Mouse (Mus musculus) heart, postnatal 14 days (tissue): ENCODE data around the gene Mrpl11. TPM values are rescaled to one million over a fixed set of nuclear protein-coding genes. Genes with fewer than 3 reads are reported as not detected.
A peak's percentile ranks its signal among the peaks of the same experiment; 100 is the strongest.
"Not testable (repeated sequence)": the region's sequence is repeated elsewhere in the genome, so short reads cannot be mapped to it uniquely, and the experiment has no call there.

ENCODE experiments used
- DNase-seq, 2 experiments: peaks; one replicate each; pipeline ENCODE4 v3.0.0; 2021 to 2022
- intact Hi-C: fragments of 180-260 bp; cut with DNase I; formaldehyde crosslinking; loops from one replicate; pipeline ENCODE4 v1.15.1; 2025
- long read RNA-seq, 2 experiments: library from polyadenylated mRNA; stranded (forward); transcript quantifications; one replicate each; pipeline ENCODE4 v2.0.0; 2021
- total RNA-seq, 2 experiments: library from RNA; stranded (reverse); gene quantifications; 2 replicates each; pipeline ENCODE4 v1.2.3; 2021

Mrpl11 gene
- 10 to 100 TPM; 54.4 to 59.0 TPM for total RNA-seq
- long read RNA-seq, experiment 1, transcript Mrpl11-201 (5 exons, 3,045 nt): major isoform, 57 of 61 reads
- long read RNA-seq, experiment 1, partial matches to known transcripts: 0 of 61 reads
- long read RNA-seq, experiment 1, other reads (novel, unspliced or antisense): 2 of 61 reads
- long read RNA-seq, experiment 2, transcript Mrpl11-201 (5 exons, 3,045 nt): major isoform, 35 of 37 reads
- long read RNA-seq, experiment 2, partial matches to known transcripts: 1 of 37 reads
- long read RNA-seq, experiment 2, other reads (novel, unspliced or antisense): 0 of 37 reads

DNA sequence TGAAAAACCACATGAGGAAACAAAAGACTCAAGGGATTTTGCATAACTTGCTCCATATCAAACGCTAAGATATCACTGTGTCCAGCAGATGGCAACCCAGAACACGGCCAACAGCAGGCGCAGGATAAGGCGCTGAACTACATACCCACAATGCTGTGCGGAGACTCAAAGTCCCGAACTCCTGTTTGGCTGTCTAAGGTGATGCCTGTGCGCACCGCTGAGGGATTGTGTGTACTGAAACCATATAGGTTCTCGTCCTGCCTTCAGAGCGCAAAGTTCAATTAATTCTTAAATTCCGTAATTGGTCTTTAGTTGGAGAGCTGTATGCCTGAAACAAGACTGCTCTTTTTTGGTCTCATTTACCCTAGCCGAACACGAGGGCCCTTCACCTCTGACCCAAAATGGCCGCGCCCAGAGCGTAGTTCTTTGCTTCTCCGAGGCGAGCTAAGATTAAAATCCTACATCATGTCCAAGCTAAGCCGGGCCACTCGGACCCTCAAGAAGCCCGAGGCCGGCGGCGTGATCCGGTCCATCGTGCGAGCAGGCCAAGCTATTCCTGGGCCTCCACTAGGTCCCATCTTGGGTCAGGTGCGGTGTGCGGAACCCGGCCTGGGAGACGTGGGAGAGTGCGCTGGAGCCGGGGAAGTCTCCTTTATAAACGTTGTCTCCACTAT is at the start of gene Mrpl11:
TSS of gene Mrpl11 (plus strand) at position 220 of the 674 bp plus-strand sequence.
- DNase-seq: peak; percentile 86 to 88
- intact Hi-C loops: loop anchor here (2.0 kb wide), 1 partner anchor 335 kb away; no protein-coding TSS in a partner anchor

DNA sequence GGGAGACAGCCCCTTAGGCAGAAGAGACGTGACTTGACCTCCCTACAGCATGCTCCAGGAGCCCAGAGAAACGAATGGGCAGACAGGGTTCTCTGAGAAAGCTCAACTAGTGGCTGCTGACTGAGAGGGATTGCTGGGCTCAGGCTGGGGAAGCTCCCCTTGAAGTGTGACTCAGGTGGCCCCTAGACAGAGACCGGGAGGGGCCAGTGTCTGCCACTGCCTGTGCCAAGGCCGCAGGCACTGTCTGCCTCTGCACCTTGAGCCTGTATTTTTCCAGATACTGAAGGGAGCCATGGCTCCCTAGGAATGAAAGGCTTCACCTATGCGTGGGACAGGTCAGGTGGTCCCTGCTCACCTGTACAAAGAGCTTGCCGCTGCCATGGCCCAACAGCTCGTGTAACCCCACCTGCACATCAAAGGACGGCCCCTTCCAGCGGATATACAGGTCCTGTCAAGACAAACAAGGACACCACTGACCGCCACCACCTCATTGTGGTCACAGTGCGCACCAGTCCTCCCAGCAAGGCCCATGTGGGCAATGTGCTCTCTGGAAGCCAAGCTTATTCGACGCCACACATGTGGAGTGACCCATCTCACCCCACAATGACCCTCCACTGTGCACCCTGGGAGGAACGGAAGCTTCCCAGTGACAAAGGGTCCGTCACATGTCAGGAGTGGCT is 45.9 kb upstream of the Mrpl11 start:
- DNase-seq: no peak
- intact Hi-C loops: no loop called here

DNA sequence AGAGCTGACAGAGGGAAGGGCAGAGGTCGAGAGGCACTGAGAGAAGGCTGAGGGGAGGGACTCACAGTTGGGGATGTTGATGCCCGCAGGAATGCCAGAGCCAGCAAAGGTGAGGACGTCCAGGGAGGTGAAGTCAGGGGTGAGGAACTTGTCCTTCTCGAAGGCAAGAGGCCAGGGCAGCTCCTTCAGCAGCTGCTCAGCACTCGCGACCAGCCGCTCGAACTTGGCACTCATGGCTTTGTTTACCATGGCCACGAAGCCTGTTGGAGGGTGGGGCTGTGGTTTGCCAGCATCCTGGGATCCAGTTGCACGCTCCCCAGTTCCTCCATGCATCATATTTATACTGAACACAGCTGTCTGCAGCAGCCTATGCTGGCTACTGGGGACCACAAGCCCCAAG is 45.1 kb upstream of the Mrpl11 start:
- intact Hi-C loops: no loop called here
- DNase-seq: no peak

DNA sequence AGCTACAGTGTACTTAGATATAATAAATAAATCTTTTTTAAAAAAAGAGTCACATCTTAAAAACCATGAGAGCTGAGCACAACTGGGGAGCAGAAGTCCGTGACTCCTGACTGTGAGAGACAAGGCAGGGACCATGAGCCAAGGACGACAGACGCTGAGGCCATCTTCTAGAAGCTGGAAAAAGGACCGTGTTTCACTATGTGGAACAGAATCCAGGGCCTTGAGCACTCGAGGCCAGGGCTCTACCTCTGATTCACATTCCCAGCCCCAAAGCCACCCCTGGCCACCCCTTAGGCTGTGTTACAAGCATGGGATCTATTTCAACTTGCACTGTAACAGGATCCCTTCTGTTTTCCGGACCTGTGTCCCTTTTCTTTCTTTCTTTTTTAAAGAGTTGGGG is 42.3 kb upstream of the Mrpl11 start:
- intact Hi-C loops: no loop called here
- DNase-seq: no peak

DNA sequence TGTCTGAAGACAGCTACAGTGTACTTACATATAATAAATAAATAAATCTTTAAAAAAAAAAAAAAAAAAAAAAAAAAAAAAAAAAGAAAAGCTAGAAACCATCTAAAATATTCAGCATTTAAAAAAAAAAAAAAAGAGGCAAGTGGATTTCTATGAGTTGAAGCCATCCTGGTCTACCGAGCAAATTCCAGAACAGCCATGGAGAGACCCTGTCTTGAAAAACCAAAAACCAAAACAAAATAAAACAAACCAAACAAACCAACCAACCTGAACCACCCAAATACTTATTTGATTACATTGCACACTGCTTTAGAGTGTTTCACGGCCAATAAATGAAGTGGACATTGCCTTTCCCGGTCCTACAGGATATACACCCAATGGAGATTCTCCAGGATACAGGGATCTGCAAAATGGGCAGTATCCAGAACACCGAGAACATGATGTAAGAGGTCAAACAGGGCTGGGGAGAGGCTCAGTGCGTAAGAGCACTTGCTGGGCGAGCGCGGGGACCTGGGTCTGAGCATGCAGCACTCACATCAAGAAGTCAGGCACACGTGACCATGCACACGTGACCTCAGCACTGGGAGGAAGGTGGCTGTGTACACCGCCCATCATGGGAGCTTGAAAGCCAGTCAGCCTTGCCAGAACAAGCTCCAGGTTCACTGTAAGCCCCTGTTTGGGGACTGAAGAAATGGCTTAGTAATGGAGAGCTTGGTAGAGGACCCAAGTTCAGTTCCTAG is 36.7 kb upstream of the Mrpl11 start:
- intact Hi-C loops: no loop called here
- DNase-seq: no peak

DNA sequence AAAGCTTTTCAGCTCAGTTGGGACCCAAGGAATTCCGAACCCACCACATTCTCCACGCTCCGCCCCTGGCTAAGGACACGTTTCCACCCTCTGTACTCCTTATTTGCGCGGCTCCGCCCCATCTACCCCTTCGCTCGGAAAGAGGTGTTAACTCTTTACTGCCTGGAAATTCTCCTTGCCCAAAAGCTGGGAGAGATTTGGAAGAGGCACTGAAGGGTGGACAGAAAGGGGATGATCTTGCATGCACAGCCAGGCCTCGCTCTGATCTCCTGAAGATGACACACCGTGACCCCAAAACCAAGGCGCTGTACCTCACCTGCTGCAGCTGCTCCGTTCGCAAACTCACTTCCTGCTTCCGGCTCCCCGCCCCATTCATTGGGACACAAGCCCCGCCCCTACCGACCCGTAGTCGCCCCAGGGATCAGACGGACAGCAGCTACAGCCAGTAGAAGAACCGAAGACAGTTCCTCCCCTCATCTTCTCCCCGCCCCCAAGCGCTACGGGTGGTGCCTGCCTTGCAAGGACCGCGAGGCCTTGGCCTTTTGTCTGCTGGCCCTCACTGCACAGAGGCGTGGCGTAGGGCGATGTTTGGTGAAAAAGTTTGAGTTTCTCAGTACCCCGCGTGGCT is 33.9 kb upstream of the Mrpl11 start, which contains the start of gene Dpp3:
TSS of gene Dpp3 (minus strand) at position 384 of the 628 bp plus-strand sequence.
- DNase-seq: peak; percentile 98 to 99
- intact Hi-C loops: no loop called here

DNA sequence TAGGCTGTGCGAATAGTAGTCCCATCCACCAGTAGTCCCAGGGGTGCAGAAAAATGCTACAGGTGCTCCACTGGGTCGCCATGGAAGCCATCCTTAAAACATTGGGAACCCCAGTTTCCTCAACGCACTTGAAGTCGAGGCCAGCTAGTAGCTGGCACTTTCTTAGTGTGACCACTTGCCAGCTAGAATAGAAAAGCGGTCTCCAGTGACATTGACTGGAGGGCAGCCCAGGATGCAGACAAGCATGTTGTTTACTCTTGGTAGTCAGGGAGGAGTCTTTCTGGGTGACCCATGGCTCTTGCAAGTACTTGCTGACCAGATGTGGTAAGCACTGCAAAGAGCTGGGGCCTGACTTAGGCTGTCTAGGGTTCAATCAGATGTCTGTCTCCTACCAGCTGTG is 33.2 kb upstream of the Mrpl11 start:
- peak in 1 of 2 experiments; percentile 32 for DNase-seq
- intact Hi-C loops: no loop called here

DNA sequence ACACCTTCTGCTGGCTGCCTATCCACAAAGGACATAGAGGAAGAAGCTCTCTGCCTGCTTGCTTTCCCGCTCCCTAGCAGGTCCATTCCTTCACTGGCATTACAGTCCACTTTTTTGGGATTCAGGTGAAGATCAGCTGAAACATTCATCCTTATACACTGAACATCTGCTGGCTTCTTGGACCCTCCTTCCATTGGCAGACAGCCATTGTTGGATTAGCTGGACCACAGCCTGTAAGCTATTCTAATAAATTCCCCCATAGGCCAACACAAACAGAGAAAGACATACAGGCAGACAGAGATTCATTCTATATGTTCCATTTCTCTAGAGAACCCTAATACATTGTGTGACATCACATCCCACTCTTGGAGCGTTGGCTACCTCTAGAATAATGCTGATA is 25.1 kb upstream of the Mrpl11 start:
- no peak for DNase-seq
- intact Hi-C loops: no loop called here

DNA sequence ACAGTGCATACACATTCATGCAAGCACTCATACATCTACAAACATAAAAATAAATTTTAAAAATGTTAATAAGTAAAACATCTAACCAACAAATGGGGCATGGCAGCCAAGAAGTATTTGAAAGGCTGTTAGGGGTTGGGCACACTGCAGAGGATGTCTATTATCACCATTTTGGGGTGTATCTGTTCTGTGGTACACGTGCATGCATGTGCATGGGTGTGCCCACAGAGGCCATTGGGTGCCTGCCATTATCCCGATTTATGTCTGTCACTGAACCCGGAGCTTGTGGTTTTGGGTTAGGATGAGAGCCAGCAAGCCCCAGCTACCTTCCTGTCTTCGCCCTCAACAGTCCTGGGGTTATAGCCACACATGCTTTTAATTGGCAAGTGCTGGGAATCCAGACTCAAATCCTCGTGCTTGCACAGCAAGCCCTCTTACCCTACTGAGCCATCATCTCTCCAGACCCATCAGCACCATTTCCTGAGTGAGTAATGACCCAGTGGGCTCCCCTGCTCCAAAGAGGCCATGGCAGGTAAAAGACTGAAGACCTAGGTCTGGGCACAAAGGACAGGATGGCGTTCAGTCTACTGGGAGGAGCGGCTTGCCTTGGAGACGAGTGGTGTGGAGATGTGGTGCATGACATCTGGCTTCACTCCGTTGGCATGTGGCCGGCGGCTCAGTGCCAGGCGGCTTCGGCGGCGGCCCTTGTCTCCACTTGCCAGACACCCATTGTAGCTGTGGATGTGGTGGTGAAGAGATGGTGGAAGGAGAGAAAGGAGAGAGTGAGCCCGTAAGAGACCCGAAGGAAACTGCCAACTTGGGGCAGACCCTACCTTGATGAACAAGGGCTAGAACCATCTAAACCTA is 24.3 kb upstream of the Mrpl11 start:
- peak in 1 of 2 experiments; percentile 16 for DNase-seq

DNA sequence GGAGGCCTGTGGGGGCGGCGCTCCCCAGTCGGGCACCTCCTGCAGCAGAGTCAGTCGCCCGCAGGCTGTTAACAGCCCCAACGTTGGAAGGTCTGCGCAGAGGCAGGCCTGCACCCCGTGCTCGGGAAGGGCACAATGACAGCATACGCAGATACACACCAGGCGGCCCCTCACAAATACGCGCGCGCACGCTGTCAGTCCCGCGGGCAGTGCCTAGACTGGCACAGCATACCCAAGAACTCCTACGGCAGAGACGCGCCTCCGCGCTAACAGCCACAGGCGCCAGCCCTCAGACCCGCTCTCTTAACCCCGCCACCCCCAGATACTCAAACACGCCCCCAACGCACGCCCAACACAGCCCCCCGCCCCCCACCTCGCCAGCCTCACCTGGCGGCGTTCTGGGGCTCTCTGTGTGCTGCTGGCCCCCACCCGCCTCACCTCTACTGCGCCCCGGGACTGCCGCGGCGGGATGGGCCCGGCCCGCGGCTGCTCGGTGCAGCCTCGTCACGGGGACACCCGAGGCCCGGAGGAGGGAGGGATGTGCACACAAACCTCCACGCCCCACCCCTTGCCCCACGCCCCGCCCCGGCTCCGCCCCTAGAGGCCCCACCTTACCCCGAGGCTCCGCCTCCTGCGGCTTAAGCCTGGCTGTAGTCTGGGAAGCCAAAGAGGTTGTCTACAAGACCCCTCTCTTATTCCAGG is 19.2 kb upstream of the Mrpl11 start, which contains the start of gene Peli3:
TSS of gene Peli3 (minus strand) at position 577 of the 702 bp plus-strand sequence.
- DNase-seq: peak; percentile 81 to 82
- intact Hi-C loops: no loop called here

More for the DNA sequence above, 24.3 kb upstream of the Mrpl11 start:
- intact Hi-C loops: no loop called here

DNA sequence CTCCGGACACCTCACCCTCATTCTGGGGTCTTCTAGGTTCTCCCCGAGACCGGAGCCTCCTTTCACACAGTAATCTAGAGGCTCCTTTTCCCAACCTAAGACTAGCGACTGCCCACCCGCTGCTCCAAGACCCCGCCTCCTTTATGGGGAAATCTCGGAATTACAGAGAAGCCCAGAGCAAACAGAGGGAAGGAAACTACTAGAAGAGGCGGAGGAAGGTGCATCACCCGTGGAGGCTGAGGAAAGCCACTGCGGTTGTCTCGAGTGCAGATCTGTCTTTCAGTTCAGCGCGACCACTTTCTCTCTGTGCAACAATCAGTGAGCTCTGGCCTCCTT is 18.7 kb upstream of the Mrpl11 start:
- DNase-seq: peak; percentile 7 to 12
- intact Hi-C loops: no loop called here

DNA sequence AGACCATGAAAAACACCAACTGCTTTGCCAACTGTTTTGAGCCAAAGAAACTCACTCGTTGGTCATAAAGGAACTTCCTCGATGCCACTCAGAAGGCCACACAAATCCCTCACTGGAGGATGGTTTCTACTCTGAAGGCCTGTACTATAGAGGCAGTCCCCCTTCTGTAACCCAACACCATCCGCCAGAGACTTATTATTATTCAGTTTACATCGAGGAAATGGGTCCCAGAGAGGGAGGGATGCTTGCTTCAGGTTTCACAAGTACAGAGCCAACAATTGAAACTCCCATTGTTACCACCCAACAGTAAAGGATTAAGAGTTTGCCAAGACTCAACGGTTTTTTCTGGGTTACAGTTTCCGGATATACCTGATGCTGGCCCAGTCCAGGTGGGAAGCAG is 16.4 kb upstream of the Mrpl11 start:
- DNase-seq: no peak
- intact Hi-C loops: no loop called here

DNA sequence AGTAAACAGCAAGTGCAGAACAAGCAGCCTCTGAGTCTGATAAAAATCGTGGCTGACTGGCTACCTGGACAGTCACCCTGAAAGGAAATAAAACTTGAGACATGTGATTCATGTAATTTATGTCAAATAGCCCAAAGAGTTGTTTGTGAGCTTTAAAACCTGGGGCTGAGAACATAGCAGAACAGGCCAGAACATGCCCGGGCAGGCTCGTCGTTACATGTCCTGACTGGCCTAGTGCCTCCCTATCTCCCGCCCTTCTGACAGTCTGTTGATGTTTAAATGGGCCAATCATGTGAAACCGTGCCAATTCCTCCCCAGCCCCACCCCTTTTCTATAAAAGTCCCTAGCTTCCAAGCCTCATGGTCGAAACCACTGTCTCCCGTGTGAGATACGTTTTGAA is 13.3 kb upstream of the Mrpl11 start:
- intact Hi-C loops, DNase-seq: not testable (repeated sequence)

DNA sequence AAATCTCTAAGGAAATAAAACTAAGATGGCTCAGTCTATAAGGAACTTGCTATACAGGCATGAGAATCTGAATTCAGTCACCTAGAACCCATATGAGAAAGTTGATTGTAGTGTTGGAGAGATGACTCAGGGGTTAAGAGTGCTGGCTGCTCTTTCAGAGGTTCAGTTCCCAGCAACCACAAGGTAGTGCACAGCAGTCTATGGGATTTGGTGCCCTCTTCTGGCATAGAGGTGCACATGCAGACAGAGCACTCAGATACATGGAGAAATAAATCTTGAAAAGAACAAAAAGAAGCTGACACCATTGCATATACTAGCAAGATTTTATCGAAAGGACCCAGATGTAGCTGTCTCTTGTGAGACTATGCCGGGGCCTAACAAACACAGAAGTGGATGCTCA is 6.3 kb downstream of the Mrpl11 start:
- no peak for DNase-seq
- intact Hi-C loops: loop anchor here (5.0 kb wide), 1 partner anchor 216 kb away; no protein-coding TSS in a partner anchor

DNA sequence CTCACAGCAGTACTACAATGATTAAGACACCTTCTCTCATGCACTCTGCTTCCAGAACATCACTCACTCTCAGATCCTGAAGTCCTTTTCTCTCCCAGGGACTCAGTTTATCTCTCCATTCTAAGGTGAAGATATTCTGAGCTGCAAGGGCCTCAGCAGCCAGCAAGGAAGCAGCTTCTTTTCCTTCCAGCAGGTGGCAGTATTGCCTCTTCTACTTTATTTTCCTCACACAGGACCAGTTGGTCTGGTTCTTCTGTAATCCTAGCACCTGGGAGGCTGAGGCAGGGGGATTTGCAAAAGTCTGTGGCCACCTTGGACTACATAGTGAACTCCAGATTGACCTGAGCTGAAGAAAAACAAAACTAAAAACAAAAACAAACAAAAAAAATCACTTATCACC is 19.8 kb downstream of the Mrpl11 start:
- peak; percentile 31 to 61 for DNase-seq
- intact Hi-C loops: loop anchor here (1.0 kb wide), 1 partner anchor 21 kb away; no protein-coding TSS in a partner anchor

DNA sequence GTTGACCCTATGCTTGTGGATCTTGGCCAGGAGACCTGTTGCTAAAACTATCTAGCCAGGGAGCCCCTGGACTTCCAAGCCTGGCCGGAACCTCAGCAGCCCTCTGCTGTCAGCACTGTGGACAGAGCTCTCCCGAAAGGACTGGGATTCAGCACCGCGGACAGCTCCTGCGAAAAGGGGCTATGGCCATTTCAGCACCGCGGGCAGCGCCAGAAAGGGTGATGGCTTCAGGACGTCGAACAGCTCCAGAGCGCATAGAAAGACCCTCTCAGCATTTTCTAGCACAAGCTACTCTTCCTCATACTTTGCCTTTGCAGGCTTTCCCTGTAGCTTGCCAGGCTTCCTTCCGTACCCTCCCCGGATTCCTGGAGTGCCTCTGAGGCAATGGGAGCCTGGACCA is 27.1 kb downstream of the Mrpl11 start:
- intact Hi-C loops: no loop called here
- peak; percentile 96 to 99 for DNase-seq

DNA sequence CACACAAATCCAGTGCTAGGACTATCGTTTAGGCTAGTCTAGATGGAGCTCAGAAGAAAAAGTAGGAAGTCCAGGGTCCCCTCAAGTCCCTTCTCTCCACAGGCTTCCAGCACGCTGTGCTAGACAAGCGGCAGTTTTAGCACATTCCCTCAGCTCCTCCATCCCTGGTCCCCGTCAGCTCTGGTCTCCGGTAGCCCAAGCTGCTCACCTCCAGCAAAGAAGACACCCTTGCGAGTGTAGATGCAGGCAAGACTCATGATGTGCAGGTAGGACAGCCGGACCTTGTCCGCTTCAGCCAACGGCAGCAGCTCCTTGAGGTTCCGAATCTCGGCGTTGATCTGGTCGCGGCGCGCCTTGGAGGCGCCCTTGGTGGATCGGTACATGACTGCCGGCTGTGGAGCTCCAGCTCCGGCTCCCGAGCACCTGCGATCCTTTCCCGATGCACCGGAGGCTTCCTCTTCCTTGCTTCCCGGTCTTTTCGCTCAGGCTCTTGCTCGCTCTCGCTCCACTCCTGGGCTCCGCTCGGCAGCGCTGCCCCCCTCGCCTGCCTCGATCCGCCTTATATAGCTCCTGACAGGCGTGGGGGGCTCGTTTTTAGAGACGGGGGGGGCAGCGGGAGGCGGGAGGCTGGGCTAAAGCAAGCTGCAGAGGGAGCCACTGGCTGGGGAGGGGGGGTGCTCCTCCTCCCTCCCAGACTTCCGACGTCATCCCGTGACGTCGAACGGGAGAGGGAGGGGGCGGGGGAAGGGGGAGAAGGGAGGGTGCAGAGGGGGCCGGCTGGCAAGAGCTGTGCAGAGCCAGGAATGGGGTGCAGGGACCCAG is 27.7 kb downstream of the Mrpl11 start:
- DNase-seq: no peak
- intact Hi-C loops: no loop called here

DNA sequence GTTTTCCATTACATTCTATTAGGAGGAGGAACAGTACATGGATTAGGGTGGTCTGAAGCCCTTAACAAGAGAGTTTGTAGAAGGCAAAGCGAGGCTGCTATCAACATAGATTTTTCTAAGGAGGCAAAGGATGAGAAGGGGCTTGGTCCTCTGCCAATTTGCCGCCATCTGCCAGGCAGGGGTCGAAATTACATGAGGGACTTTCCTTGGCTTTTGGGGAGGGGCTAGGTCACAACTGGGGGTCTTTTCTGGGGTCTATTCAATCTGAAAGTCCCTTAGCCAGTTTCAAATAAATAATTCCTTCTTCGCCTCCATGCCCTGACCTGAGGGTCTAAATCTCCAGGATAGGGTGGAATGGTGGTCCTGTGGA is 28.3 kb downstream of the Mrpl11 start, which contains the start of gene Npas4:
TSS of gene Npas4 (minus strand) at position 61 of the 370 bp plus-strand sequence.
- intact Hi-C loops: no loop called here
- no peak for DNase-seq
